Comparison of ENCODE assay signal across 8 mouse cellular contexts in genomic region chr16:7279544-7279943, GRCm38 (mm10).
A peak's percentile ranks its signal among the peaks of the same experiment; 100 is the strongest.
DNase-seq lines count a peak whose midpoint lies in the region; ATAC-seq and TF ChIP-seq lines count a peak whose summit lies in the region.

No protein-coding gene starts in this region.

- H3K27ac ChIP-seq in gastrocnemius, adult 2 months: peak overlapping the region; percentile 46

- intact Hi-C loops in gastrocnemius, adult 2 months (cut with DNase I): loop anchor here (5.0 kb wide), 1 partner anchor 142 kb away; no protein-coding TSS in a partner anchor
- intact Hi-C loops in heart, postnatal 36 days (cut with DNase I): loop anchor here (5.0 kb wide), 2 partner anchors 142 to 442 kb away; no protein-coding TSS in a partner anchor

- TF ChIP-seq CTCF in gastrocnemius, adult 2 months (IDR thresholded peaks at IDR 0.05): no peak

- ATAC-seq in granulocyte monocyte progenitor cell, adult 5-6 weeks (replicated peaks; ENCODE audit: poor library complexity, severe bottlenecking): no peak

- DNase-seq in gastrocnemius, adult 2 months: peak; percentile 18
- DNase-seq in gastrocnemius, postnatal 10 days: no peak
- peak; percentile 31 to 44 for DNase-seq in right cerebral cortex, adult 2 months (ENCODE audit: low spot score in 2 of 2)
- no peak for DNase-seq in right cerebral cortex, postnatal 4 days
- peak; percentile 16 to 35 for DNase-seq in heart, postnatal 36 days
- DNase-seq in telencephalon, adult 2 months (ENCODE audit: low read depth, low spot score): peak; percentile 80
- no peak for DNase-seq in retina, embryonic 14.5 days (ENCODE audit: low spot score)

- no peak overlapping the region for H3K4me3 ChIP-seq in gastrocnemius, adult 2 months

Comparison
In these comparisons a context has a peak if more than half of its experiments do, and no peak if none do; other contexts are left out.
1. DNase-seq: peak in gastrocnemius, adult 2 months (single experiment), right cerebral cortex, adult 2 months (2 of 2), heart, postnatal 36 days (2 of 2) and telencephalon, adult 2 months (single experiment); none in gastrocnemius, postnatal 10 days (single experiment), right cerebral cortex, postnatal 4 days (single experiment) and retina, embryonic 14.5 days (single experiment).